Mouse (Mus musculus): ENCODE measurements at regions not wholly inside any gene's neighbourhood (a gene's known extent, or its start where the extent isn't known, plus 50 kb on each side); places are given as distances from the start of the nearest gene placed in this dataset.

- no peak overlapping the region for H3K9ac ChIP-seq (ENCODE audit: control insufficient read depth, low read depth, low read length, poor library complexity, severe bottlenecking)
- no peaks in the 10 kb centered on the region for H3K79me2 ChIP-seq (ENCODE audit: control insufficient read depth, insufficient read depth, low read length, poor library complexity)
- no peak overlapping the region for H3K27ac ChIP-seq (ENCODE audit: control insufficient read depth, low read depth, low read length)
- H3K36me3 ChIP-seq (ENCODE audit: control insufficient read depth in 1 of 2, insufficient read depth in 2 of 2, low read length in 2 of 2): no peaks in the 10 kb centered on the region
- no peak overlapping the region for H3K4me3 ChIP-seq (ENCODE audit: control insufficient read depth in 1 of 2, insufficient read depth in 1 of 2, low read depth in 2 of 2, low read length in 2 of 2)
- H3K4me1 ChIP-seq (ENCODE audit: control insufficient read depth in 1 of 2, insufficient read depth in 2 of 2, low read length in 2 of 2): no peaks in the 10 kb centered on the region
- TF ChIP-seq E2F4 (IDR thresholded peaks at IDR 0.05; ENCODE audit: borderline replicate concordance, low read depth, low read length): no peak
- H3K27me3 ChIP-seq (ENCODE audit: control insufficient read depth in 1 of 2, insufficient read depth in 2 of 2, low read length in 2 of 2): no peaks in the 10 kb centered on the region
- no peaks in the 10 kb centered on the region for H3K9me3 ChIP-seq (replicated peaks; ENCODE audit: insufficient read depth, low read length)
- DNase-seq (ENCODE audit: low read depth, low spot score): no peak
These were observed 456.8 kb upstream of the Tmpo start for GRCm38 (mm10) chr10:91637911-91638310.

- H3K4me1 ChIP-seq (ENCODE audit: control insufficient read depth in 1 of 2, insufficient read depth in 2 of 2, low read length in 2 of 2): no peaks in the 10 kb centered on the region
- no peaks in the 10 kb centered on the region for H3K36me3 ChIP-seq (ENCODE audit: control insufficient read depth in 1 of 2, insufficient read depth in 2 of 2, low read length in 2 of 2)
- H3K9ac ChIP-seq (ENCODE audit: control insufficient read depth, low read depth, low read length, poor library complexity, severe bottlenecking): no peak overlapping the region
- H3K79me2 ChIP-seq (ENCODE audit: control insufficient read depth, insufficient read depth, low read length, poor library complexity): no peaks in the 10 kb centered on the region
- no peak for DNase-seq (ENCODE audit: low read depth, low spot score)
- H3K27me3 ChIP-seq (ENCODE audit: control insufficient read depth in 1 of 2, insufficient read depth in 2 of 2, low read length in 2 of 2): no peaks in the 10 kb centered on the region
- H3K27ac ChIP-seq (ENCODE audit: control insufficient read depth, low read depth, low read length): no peak overlapping the region
- H3K4me3 ChIP-seq (ENCODE audit: control insufficient read depth in 1 of 2, insufficient read depth in 1 of 2, low read depth in 2 of 2, low read length in 2 of 2): no peak overlapping the region
- no peaks in the 10 kb centered on the region for H3K9me3 ChIP-seq (replicated peaks; ENCODE audit: insufficient read depth, low read length)
- no peak for TF ChIP-seq SIN3A (IDR thresholded peaks at IDR 0.05; ENCODE audit: low read length)
- no peak for TF ChIP-seq UBTF (IDR thresholded peaks at IDR 0.05; ENCODE audit: borderline replicate concordance, insufficient read depth, low read depth, low read length)
- no peak for TF ChIP-seq MAFK (IDR thresholded peaks at IDR 0.05; ENCODE audit: borderline replicate concordance, low read depth, low read length)
- TF ChIP-seq GATA1 (IDR thresholded peaks at IDR 0.05; ENCODE audit: low read depth, low read length): no peak
- no peak for TF ChIP-seq TBP (IDR thresholded peaks at IDR 0.05; ENCODE audit: low read depth, low read length)
- TF ChIP-seq MYB (IDR thresholded peaks at IDR 0.05; ENCODE audit: low read depth, low read length): no peak
- TF ChIP-seq ZMIZ1 (IDR thresholded peaks at IDR 0.05; ENCODE audit: low read depth, low read length): no peak
- no peak for TF ChIP-seq POLR2AphosphoS2 (IDR thresholded peaks at IDR 0.05; ENCODE audit: low read length)
- TF ChIP-seq CHD2 (IDR thresholded peaks at IDR 0.05; ENCODE audit: low read length): no peak
- TF ChIP-seq TCF12 (IDR thresholded peaks at IDR 0.05; ENCODE audit: low read depth, low read length): no peak
- no peak for TF ChIP-seq JUND (IDR thresholded peaks at IDR 0.05; ENCODE audit: low read depth, low read length)
- no peak for TF ChIP-seq MEF2A (IDR thresholded peaks at IDR 0.05; ENCODE audit: extremely low read depth, insufficient replicate concordance, low read depth, low read length, poor library complexity, severe bottlenecking)
- TF ChIP-seq MAZ (IDR thresholded peaks at IDR 0.05; ENCODE audit: low read depth, low read length): no peak
- no peak for TF ChIP-seq NELFE (IDR thresholded peaks at IDR 0.05; ENCODE audit: low read depth, low read length)
- TF ChIP-seq CTCF (IDR thresholded peaks at IDR 0.05 in 2 of 3, conservative IDR thresholded peaks at IDR 0.05 in 1 of 3; ENCODE audit: control insufficient read depth in 1 of 3, insufficient read depth in 1 of 3, low read depth in 2 of 3, low read length in 3 of 3, poor library complexity in 1 of 3, severe bottlenecking in 1 of 3): no peak
- no peak for TF ChIP-seq ZC3H11A (IDR thresholded peaks at IDR 0.05; ENCODE audit: low read depth, low read length)
- no peak for TF ChIP-seq USF1 (IDR thresholded peaks at IDR 0.05; ENCODE audit: low read depth, low read length)
- TF ChIP-seq ZKSCAN1 (IDR thresholded peaks at IDR 0.05; ENCODE audit: low read depth, low read length): no peak
- no peak for TF ChIP-seq EP300 (IDR thresholded peaks at IDR 0.05; ENCODE audit: low read depth in 1 of 2, low read length in 2 of 2)
These were observed 447.6 kb upstream of the Tmpo start for GRCm38 (mm10) chr10:91628672-91629071.
